Comparison of ENCODE assay signal across 2 mouse cellular contexts in the genomic region with DNA sequence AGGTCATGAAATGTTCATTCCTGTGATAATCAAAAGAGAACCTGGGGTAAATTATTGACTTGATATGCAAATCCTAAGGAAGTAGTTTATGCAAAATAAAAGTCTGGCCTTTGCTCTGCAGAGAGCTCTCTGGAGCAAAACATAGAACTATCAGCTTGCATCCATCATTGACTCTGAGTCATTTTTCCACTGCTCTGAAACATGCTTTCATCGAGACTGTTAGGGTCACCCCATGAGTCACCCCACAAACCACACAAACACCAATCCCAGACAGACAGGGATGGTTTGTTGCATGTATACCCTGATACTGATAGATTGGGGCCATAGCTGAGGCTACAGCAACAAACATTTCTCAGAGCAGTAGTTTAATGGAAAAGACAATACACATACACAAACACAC.
TF ChIP-seq lines count a peak whose summit lies in the region.

No protein-coding gene starts in this region.

TF ChIP-seq in MEL, 35 proteins besides CTCF, POLR2A, EP300 and RAD21 (continued from another document):
- TF ChIP-seq HCFC1 (IDR thresholded peaks at IDR 0.05; ENCODE audit: low read depth, low read length): no peak
- no peak for TF ChIP-seq GATA1 (IDR thresholded peaks at IDR 0.05; ENCODE audit: low read depth, low read length)
- TF ChIP-seq ETS1 (IDR thresholded peaks at IDR 0.05; ENCODE audit: low read depth, low read length): no peak
- no peak for TF ChIP-seq NRF1 (IDR thresholded peaks at IDR 0.05; ENCODE audit: insufficient read depth, low read depth, low read length, poor library complexity, severe bottlenecking)
- no peak for TF ChIP-seq MAZ (IDR thresholded peaks at IDR 0.05; ENCODE audit: low read depth, low read length)
- TF ChIP-seq USF2 (IDR thresholded peaks at IDR 0.05; ENCODE audit: borderline replicate concordance in 1 of 2, insufficient read depth in 1 of 2, low read depth in 1 of 2, low read length in 2 of 2): no peak
- no peak for TF ChIP-seq TCF12 (IDR thresholded peaks at IDR 0.05; ENCODE audit: low read depth, low read length)
- TF ChIP-seq JUND (IDR thresholded peaks at IDR 0.05; ENCODE audit: low read depth, low read length): no peak

TF ChIP-seq in myocyte, 11 proteins besides CTCF, POLR2A, EP300 and RAD21 (continued from another document):
- TF ChIP-seq MYOG (IDR thresholded peaks at IDR 0.05; ENCODE audit: control insufficient read depth in 1 of 3, insufficient read depth in 1 of 3, insufficient read length in 2 of 3, low read depth in 2 of 3): no peak
- no peak for TF ChIP-seq CEBPB (IDR thresholded peaks at IDR 0.05; ENCODE audit: insufficient read depth, poor library complexity, severe bottlenecking)
